Mouse (Mus musculus) embryonic facial prominence, embryonic 11.5 days (tissue): ENCODE measurements around the gene Cul4a. TPM values are rescaled to one million over a fixed set of nuclear protein-coding genes. Genes with fewer than 3 reads are reported as not detected.
"Not testable (repeated sequence)": the region's sequence is repeated elsewhere in the genome, so short reads cannot be mapped to it uniquely, and the experiment has no call there.

ENCODE experiments used
- ATAC-seq: fragments of 200-750 bp; cut with Nextera tagmentation; replicated peaks from 2 replicates; pipeline ENCODE4 v1.8.0; 2017; ENCODE audit warnings: low read depth; ENCODE audit not compliant: insufficient number of reproducible peaks, low FRiP score, low TSS enrichment
- DNase-seq: peaks from one replicate; pipeline ENCODE4 v3.0.0-alpha.2; 2015; ENCODE audit warnings: low spot score
- H3K27ac ChIP-seq: fragments of 300-500 bp; sonication (generic); replicated peaks from 2 replicates; pipeline ENCODE4 v1.5.1; 2014; ENCODE audit warnings: mild to moderate bottlenecking, low read depth, low read length, control low read depth
- H3K27me3 ChIP-seq: fragments of 300-500 bp; sonication (generic); 2 replicates; pipeline ENCODE4 v1.6.1; 2014; ENCODE audit warnings: mild to moderate bottlenecking, low read length, moderate library complexity, mixed read lengths; ENCODE audit not compliant: control insufficient read depth, insufficient read depth
- H3K36me3 ChIP-seq: fragments of 300-500 bp; sonication (generic); replicated peaks from 2 replicates; pipeline ENCODE4 v1.6.1; 2014; ENCODE audit warnings: low read depth, mild to moderate bottlenecking, low read length, moderate library complexity, mixed read lengths; ENCODE audit not compliant: control insufficient read depth, insufficient read depth
- H3K4me1 ChIP-seq: fragments of 300-500 bp; sonication (generic); 2 replicates; pipeline ENCODE4 v1.6.1; 2014; ENCODE audit warnings: low read length, mixed read lengths; ENCODE audit not compliant: control insufficient read depth, insufficient read depth
- H3K4me2 ChIP-seq: fragments of 300-500 bp; sonication (generic); 2 replicates; pipeline ENCODE4 v1.6.1; 2014; ENCODE audit warnings: low read depth, mild to moderate bottlenecking, control low read depth, low read length, moderate library complexity
- H3K4me3 ChIP-seq: fragments of 300-500 bp; sonication (generic); 2 replicates; pipeline ENCODE4 v1.5.1; 2014; ENCODE audit warnings: low read depth, low read length, control low read depth
- H3K9ac ChIP-seq: fragments of 300-500 bp; sonication (generic); replicated peaks from 2 replicates; pipeline ENCODE4 v1.6.1; 2014; ENCODE audit warnings: mild to moderate bottlenecking, control low read depth, low read length
- H3K9me3 ChIP-seq: fragments of 300-500 bp; sonication (generic); replicated peaks from 2 replicates; pipeline ENCODE4 v1.6.1; 2016; ENCODE audit warnings: mild to moderate bottlenecking, low read length, inconsistent platforms, mixed read lengths; ENCODE audit not compliant: control insufficient read depth
- WGBS: fragments of 180-500 bp; shearing (Covaris S2); extraction: QIAGEN DNeasy Blood & Tissue Kit; methylation state at CpG from one replicate; pipeline ENCODE4 v1.1.7; 2014; 5-methylcytosine and 5-hydroxymethylcytosine counted together
- polyA plus RNA-seq: library from polyadenylated mRNA; unstranded; fragments of >200 nt; fragmentation: Nextera tagmentation; extraction: Ambion mirVana; gene quantifications from 2 replicates; pipeline ENCODE4 v1.2.1, GENCODE M21; 2014

Gene Cul4a
- polyA plus RNA-seq, 1 experiment from 2014 or later = 114 TPM

GRCm38 (mm10) chr8:13118516-13118915, 13.1 kb downstream of the Cul4a start:
- Histone ChIP-seq H3K9me3 (no peaks in the 10 kb centered on the region), H3K27me3 (no peaks in the 10 kb centered on the region), H3K4me3 (no peak overlapping the region), H3K4me2 (no peak overlapping the region), H3K27ac (no peak overlapping the region), H3K9ac (no peak overlapping the region), H3K36me3 (no peaks in the 10 kb centered on the region; the same call in 1 of the 2 replicates), H3K4me1 (no peaks in the 10 kb centered on the region)
- DNase-seq (no peak), ATAC-seq (no peak)
- 83% methylated on average over 3 of the region's 3 CpGs for WGBS

- no peak for ATAC-seq
- 89% methylated on average over 7 of the region's 7 CpGs for WGBS
- no peaks in the 10 kb centered on the region; the same call in 1 of the 2 replicates for H3K36me3 ChIP-seq
- no peak overlapping the region for H3K9ac ChIP-seq
- no peak overlapping the region for H3K27ac ChIP-seq
- no peaks in the 10 kb centered on the region for H3K9me3 ChIP-seq
- H3K27me3 ChIP-seq = no peaks in the 10 kb centered on the region
- H3K4me2 ChIP-seq = no peak overlapping the region
- no peak for DNase-seq
- no peak overlapping the region for H3K4me3 ChIP-seq
- no peaks in the 10 kb centered on the region for H3K4me1 ChIP-seq
Observed at GRCm38 (mm10) chr8:13120882-13121665, 15.7 kb downstream of the Cul4a start.

GRCm38 (mm10) chr8:13122887-13123421, 17.5 kb downstream of the Cul4a start:
- H3K9ac ChIP-seq = no peak overlapping the region
- no peak overlapping the region for H3K4me3 ChIP-seq
- no peak for DNase-seq
- no peaks in the 10 kb centered on the region for H3K4me1 ChIP-seq
- H3K36me3 ChIP-seq = peaks cover under 1% of the 10 kb centered on the region; the same call in 1 of the 2 replicates
- WGBS = 94% methylated on average over 7 of the region's 7 CpGs
- no peak for ATAC-seq
- no peaks in the 10 kb centered on the region for H3K27me3 ChIP-seq
- H3K4me2 ChIP-seq = no peak overlapping the region
- H3K27ac ChIP-seq = no peak overlapping the region
- no peaks in the 10 kb centered on the region for H3K9me3 ChIP-seq

- no peak overlapping the region for H3K9ac ChIP-seq
- no peaks in the 10 kb centered on the region for H3K9me3 ChIP-seq
- WGBS = 90% methylated on average over 8 of the region's 8 CpGs
- H3K27me3 ChIP-seq = no peaks in the 10 kb centered on the region
- H3K4me1 ChIP-seq = no peaks in the 10 kb centered on the region
- H3K27ac ChIP-seq = no peak overlapping the region
- H3K4me3 ChIP-seq = no peak overlapping the region
- DNase-seq = no peak
- ATAC-seq = no peak
- no peak overlapping the region for H3K4me2 ChIP-seq
- peaks cover 4% of the 10 kb centered on the region; the same call in 1 of the 2 replicates for H3K36me3 ChIP-seq
Observed at GRCm38 (mm10) chr8:13124897-13125296, 19.5 kb downstream of the Cul4a start.

GRCm38 (mm10) chr8:13132220-13132619, 26.8 kb downstream of the Cul4a start:
- not testable (repeated sequence) for H3K27ac ChIP-seq, H3K27me3 ChIP-seq, H3K4me1 ChIP-seq, ATAC-seq, H3K4me3 ChIP-seq, H3K4me2 ChIP-seq, H3K9ac ChIP-seq, H3K9me3 ChIP-seq
- DNase-seq = peak; percentile 72
- peaks cover 18% of the 10 kb centered on the region for H3K36me3 ChIP-seq
- WGBS = 71% methylated on average over 9 of the region's 9 CpGs

GRCm38 (mm10) chr8:13139641-13140182, 34.3 kb downstream of the Cul4a start:
- WGBS = 86% methylated on average over 6 of the region's 6 CpGs
- H3K4me1 ChIP-seq = no peaks in the 10 kb centered on the region
- H3K27ac ChIP-seq = no peak overlapping the region
- H3K4me2 ChIP-seq = no peak overlapping the region
- ATAC-seq (no peak), DNase-seq (no peak)
- no peak overlapping the region for H3K4me3 ChIP-seq
- H3K36me3 ChIP-seq = peaks cover 15% of the 10 kb centered on the region
- no peaks in the 10 kb centered on the region for H3K27me3 ChIP-seq
- no peaks in the 10 kb centered on the region for H3K9me3 ChIP-seq
- H3K9ac ChIP-seq = no peak overlapping the region

GRCm38 (mm10) chr8:13141681-13142080, 36.3 kb downstream of the Cul4a start:
- H3K27me3 ChIP-seq = no peaks in the 10 kb centered on the region
- no peak overlapping the region for H3K4me3 ChIP-seq
- DNase-seq = no peak
- peaks cover 14% of the 10 kb centered on the region for H3K36me3 ChIP-seq
- no peak overlapping the region for H3K27ac ChIP-seq
- H3K4me2 ChIP-seq = no peak overlapping the region
- no peaks in the 10 kb centered on the region for H3K9me3 ChIP-seq
- no peak overlapping the region for H3K9ac ChIP-seq
- H3K4me1 ChIP-seq = no peaks in the 10 kb centered on the region
- 94% methylated on average over 5 of the region's 5 CpGs for WGBS
- no peak for ATAC-seq

- H3K27me3 ChIP-seq = no peaks in the 10 kb centered on the region
- no peak overlapping the region for H3K4me2 ChIP-seq
- ATAC-seq = no peak
- H3K9me3 ChIP-seq = no peaks in the 10 kb centered on the region
- no peak overlapping the region for H3K27ac ChIP-seq
- H3K9ac ChIP-seq = no peak overlapping the region
- H3K4me3 ChIP-seq = no peak overlapping the region
- H3K4me1 ChIP-seq = no peaks in the 10 kb centered on the region
- no peak for DNase-seq
- 91% methylated on average over 2 of the region's 2 CpGs for WGBS
- peaks cover 8% of the 10 kb centered on the region for H3K36me3 ChIP-seq
Observed at GRCm38 (mm10) chr8:13148476-13148875, 43.1 kb downstream of the Cul4a start.
